Mouse (Mus musculus) liver, postnatal 0 days (tissue): Measurements from ENCODE around the gene Ndufb2. TPM values are rescaled to one million over a fixed set of nuclear protein-coding genes. Genes with fewer than 3 reads are reported as not detected.

Source experiments
- ATAC-seq: fragments of 200-750 bp; cut with Nextera tagmentation; 2 replicates; pipeline ENCODE4 v1.8.0; 2017; ENCODE audit warnings: mild to moderate bottlenecking, moderate library complexity
- DNase-seq: peaks from one replicate; pipeline ENCODE4 v3.0.0-alpha.2; 2016
- H3K27ac ChIP-seq: fragments of 300-500 bp; sonication (generic); 2 replicates; pipeline ENCODE4 v1.5.1; 2014; ENCODE audit warnings: antibody characterized with exemption, moderate library complexity, mild to moderate bottlenecking, low read depth
- H3K27me3 ChIP-seq: fragments of 300-500 bp; sonication (generic); 2 replicates; pipeline ENCODE4 v1.6.1; 2014; ENCODE audit warnings: low read length, control low read depth, mixed read lengths; ENCODE audit not compliant: insufficient read depth
- H3K36me3 ChIP-seq: fragments of 300-500 bp; sonication (generic); replicated peaks from 2 replicates; pipeline ENCODE4 v1.6.1; 2014; ENCODE audit warnings: mild to moderate bottlenecking, control low read depth, low read length, moderate library complexity, mixed read lengths; ENCODE audit not compliant: insufficient read depth
- H3K4me1 ChIP-seq: fragments of 300-500 bp; sonication (generic); 2 replicates; pipeline ENCODE4 v1.6.1; 2014; ENCODE audit warnings: antibody characterized with exemption, mild to moderate bottlenecking, control low read depth; ENCODE audit not compliant: insufficient read depth
- H3K4me2 ChIP-seq: fragments of 300-500 bp; sonication (generic); 2 replicates; pipeline ENCODE4 v1.6.1; 2014; ENCODE audit warnings: low read depth, mild to moderate bottlenecking, low read length, moderate library complexity, mixed read lengths
- H3K4me3 ChIP-seq: fragments of 300-500 bp; sonication (generic); 2 replicates; pipeline ENCODE4 v1.5.1; 2014; ENCODE audit warnings: low read depth, low read length
- H3K9ac ChIP-seq: fragments of 300-500 bp; sonication (generic); replicated peaks from 2 replicates; pipeline ENCODE4 v1.6.1; 2014; ENCODE audit warnings: mild to moderate bottlenecking, moderate library complexity
- H3K9me3 ChIP-seq: fragments of 300-500 bp; sonication (generic); 2 replicates; pipeline ENCODE4 v1.6.1; 2016; ENCODE audit warnings: mild to moderate bottlenecking, control low read depth, low read length, mixed read lengths
- CTCF ChIP-seq: sonication (generic); IDR thresholded peaks from 2 replicates; pipeline ENCODE4 v1.5.1; 2016; ENCODE audit warnings: antibody characterized with exemption, low read depth
- EP300 ChIP-seq: IDR thresholded peaks from 2 replicates; pipeline ENCODE4 v1.6.1; 2016; ENCODE audit warnings: antibody characterized with exemption, low read depth, mild to moderate bottlenecking
- WGBS: fragments of 180-500 bp; shearing (Covaris S2); extraction: QIAGEN DNeasy Blood & Tissue Kit; methylation state at CpG from one replicate; pipeline ENCODE4 v1.1.7; 2014; ENCODE audit not compliant: insufficient replicate concordance; 5-methylcytosine and 5-hydroxymethylcytosine counted together
- polyA plus RNA-seq: library from polyadenylated mRNA; unstranded; fragments of >200 nt; fragmentation: Nextera tagmentation; extraction: Ambion mirVana; gene quantifications from 2 replicates; pipeline ENCODE4 v1.2.1, GENCODE M21; 2015

Ndufb2 gene
- polyA plus RNA-seq, 1 experiment from 2014 or later = 260 TPM

GRCm38 (mm10) chr6:39551981-39552636, 40.3 kb upstream of the Ndufb2 start:
- Histone ChIP-seq H3K9ac (no peak overlapping the region), H3K36me3 (no peaks in the 10 kb centered on the region), H3K9me3 (no peaks in the 10 kb centered on the region), H3K4me2 (no peak overlapping the region), H3K4me3 (no peak overlapping the region), H3K4me1 (no peaks in the 10 kb centered on the region), H3K27ac (no peak overlapping the region), H3K27me3 (peaks cover 18% of the 10 kb centered on the region)
- no peak for ATAC-seq
- WGBS = 50% methylated on average over 8 of the region's 8 CpGs
- TF ChIP-seq CTCF = no peak
- TF ChIP-seq EP300 = no peak
- DNase-seq = no peak

GRCm38 (mm10) chr6:39554888-39555647, 37.3 kb upstream of the Ndufb2 start:
- H3K27ac ChIP-seq = 0 out of 2 replicates have a peak overlapping the region, but pooled peaks have one; percentile 55
- no peaks in the 10 kb centered on the region for H3K9me3 ChIP-seq
- peaks cover 29% of the 10 kb centered on the region for H3K27me3 ChIP-seq
- no peak for ATAC-seq
- TF ChIP-seq EP300 (no peak; the same call in 1 of the 2 replicates), CTCF (no peak)
- no peak overlapping the region for H3K4me2 ChIP-seq
- WGBS = 65% methylated on average over 12 of the region's 12 CpGs
- H3K4me1 ChIP-seq = no peaks in the 10 kb centered on the region; the same call in 1 of the 2 replicates
- no peaks in the 10 kb centered on the region for H3K36me3 ChIP-seq
- DNase-seq = no peak
- no peak overlapping the region for H3K9ac ChIP-seq
- H3K4me3 ChIP-seq = no peak overlapping the region

GRCm38 (mm10) chr6:39555648-39555945, 36.8 kb upstream of the Ndufb2 start:
- Histone ChIP-seq H3K27me3 (peaks cover 29% of the 10 kb centered on the region), H3K4me2 (no peak overlapping the region), H3K4me3 (no peak overlapping the region), H3K9ac (no peak overlapping the region), H3K4me1 (no peaks in the 10 kb centered on the region; the same call in 1 of the 2 replicates), H3K9me3 (no peaks in the 10 kb centered on the region), H3K36me3 (no peaks in the 10 kb centered on the region), H3K27ac (no peak overlapping the region)
- no peak for TF ChIP-seq EP300
- 80% methylated on average over 2 of the region's 2 CpGs for WGBS
- ATAC-seq (no peak), DNase-seq (no peak)

- Histone ChIP-seq H3K4me1 (no peaks in the 10 kb centered on the region; the same call in 1 of the 2 replicates), H3K27me3 (peaks cover 29% of the 10 kb centered on the region), H3K4me2 (peak overlapping the region; percentile 84), H3K4me3 (peak overlapping the region; percentile 62), H3K9ac (peak overlapping the region; percentile 61), H3K27ac (peak overlapping the region; percentile 34), H3K36me3 (no peaks in the 10 kb centered on the region), H3K9me3 (no peaks in the 10 kb centered on the region)
- ATAC-seq = peak; percentile 45
- 7% methylated on average over 49 of the region's 54 CpGs for WGBS
- peak; percentile 33 for DNase-seq
- TF ChIP-seq CTCF (no peak), EP300 (no peak)
These were observed 35.3 kb upstream of the Ndufb2 start for GRCm38 (mm10) chr6:39556900-39557659.

GRCm38 (mm10) chr6:39557723-39558261, 34.6 kb upstream of the Ndufb2 start, which contains the start of gene Dennd2a:
Dennd2a (minus strand) TSS chr6:39557867.
- DNase-seq = peak; percentile 49
- Histone ChIP-seq H3K27me3 (peaks cover 29% of the 10 kb centered on the region), H3K4me3 (peak within 1 kb of the TSS; percentile 62), H3K4me2 (peak within 1 kb of the TSS; percentile 84), H3K4me1 (peaks cover 4% of the 10 kb centered on the region; the same call in 1 of the 2 replicates), H3K9me3 (no peaks in the 10 kb centered on the region), H3K36me3 (no peaks in the 10 kb centered on the region), H3K9ac (peak within 1 kb of the TSS; percentile 61), H3K27ac (peak within 1 kb of the TSS; percentile 34)
- WGBS = 3% methylated on average over 40 of the region's 50 CpGs
- peak; percentile 53 for ATAC-seq
- TF ChIP-seq CTCF (no peak), EP300 (no peak)
